Mouse (Mus musculus): ENCODE measurements around the gene Ldhal6b.

Ldhal6b gene

DNA sequence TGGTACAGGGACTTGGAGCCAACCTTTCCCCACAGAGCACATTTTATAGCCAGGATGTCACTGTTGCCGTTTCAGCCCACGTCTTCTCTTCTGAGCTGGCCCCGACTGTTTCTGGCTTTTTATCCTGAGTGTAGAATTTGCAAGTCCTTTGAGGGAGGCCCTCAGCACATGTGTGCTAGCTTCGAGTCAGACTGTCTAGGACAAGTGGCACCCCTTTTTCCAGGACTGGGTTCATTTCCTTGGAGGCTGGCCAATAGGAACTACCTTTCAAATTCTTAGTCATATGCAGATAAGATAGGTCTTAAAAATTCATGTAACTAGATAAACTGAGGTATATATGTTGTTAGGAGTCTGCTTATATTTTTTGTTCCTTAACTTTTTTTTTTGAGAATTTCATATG, 8.2 kb downstream of the Ldhal6b start:
- DNase-seq (ENCODE audit: low spot score in 2 of 2): no peak

- no peak for DNase-seq (ENCODE audit: low spot score in 2 of 2)
Measured at GRCm38 (mm10) chr17:5407030-5407429, 11.5 kb downstream of the Ldhal6b start.

DNA sequence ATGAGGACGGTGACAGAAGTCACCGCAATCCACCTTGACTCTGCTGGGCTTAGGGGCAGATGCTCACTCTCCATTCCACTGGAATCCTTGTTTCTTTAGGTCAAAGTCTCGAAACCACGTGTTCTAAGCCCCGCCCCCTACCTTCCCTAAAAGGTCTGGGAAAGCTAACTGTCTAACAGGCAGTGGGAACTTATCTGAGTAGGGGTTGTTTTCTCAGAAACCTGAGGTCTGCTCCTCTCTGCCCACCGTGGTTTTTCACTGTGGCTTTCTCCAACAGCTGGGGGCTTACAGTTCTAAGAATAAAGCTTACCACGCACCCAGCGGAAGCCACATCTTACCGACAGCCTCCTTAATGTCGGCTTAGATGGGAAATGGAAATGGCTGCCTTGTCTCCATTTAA, 12.0 kb downstream of the Ldhal6b start:
- DNase-seq (ENCODE audit: low spot score in 2 of 2): no peak

GRCm38 (mm10) chr17:5403885-5404284, 14.7 kb downstream of the Ldhal6b start:
- no peak for DNase-seq (ENCODE audit: low spot score in 2 of 2)

DNA sequence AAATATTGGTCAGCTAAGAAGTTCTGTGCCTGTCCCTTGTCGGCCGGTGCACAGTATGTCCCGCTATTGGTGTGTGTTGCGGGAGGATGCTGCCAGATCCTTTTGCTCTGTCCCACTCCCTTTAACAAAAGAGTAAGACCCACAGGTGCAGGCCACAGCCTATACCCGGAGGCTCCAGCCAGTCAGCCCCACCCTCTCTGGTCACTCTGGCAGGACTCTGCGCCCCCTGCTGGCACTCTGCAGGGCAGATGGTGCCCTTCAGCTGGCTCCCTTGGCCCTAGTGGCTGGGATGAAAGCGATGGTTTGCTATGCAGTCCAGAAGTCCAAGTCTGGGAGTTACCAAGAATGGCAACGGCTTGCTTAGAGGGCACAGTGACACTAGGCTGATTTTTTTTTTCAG, 15.9 kb downstream of the Ldhal6b start:
- DNase-seq (ENCODE audit: low spot score in 2 of 2): peak; percentile 53 to 65

DNA sequence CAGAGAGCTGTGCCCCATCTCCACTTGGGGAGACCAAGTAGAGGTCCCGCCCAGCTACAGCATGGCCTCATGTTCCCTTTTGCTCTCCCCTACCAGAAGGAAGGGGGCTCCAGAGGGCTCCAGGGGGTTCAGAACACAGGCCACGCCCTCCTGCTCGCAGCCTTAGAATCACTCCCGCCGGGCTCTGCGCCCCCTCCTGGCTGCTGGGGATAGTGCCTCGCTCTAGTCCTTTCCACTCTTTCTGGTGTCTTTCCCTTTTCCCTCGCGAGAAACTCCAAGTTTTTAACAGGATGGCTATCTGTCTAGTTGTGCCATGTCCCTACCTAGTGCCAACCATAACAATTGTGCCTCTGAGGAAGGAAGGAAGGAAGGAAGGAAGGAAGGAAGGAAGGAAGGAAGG, 16.5 kb downstream of the Ldhal6b start:
- peak; percentile 45 to 72 for DNase-seq (ENCODE audit: low spot score in 2 of 2)

GRCm38 (mm10) chr17:5401288-5401687, 17.3 kb downstream of the Ldhal6b start:
- no peak for DNase-seq (ENCODE audit: low spot score in 2 of 2)

DNA sequence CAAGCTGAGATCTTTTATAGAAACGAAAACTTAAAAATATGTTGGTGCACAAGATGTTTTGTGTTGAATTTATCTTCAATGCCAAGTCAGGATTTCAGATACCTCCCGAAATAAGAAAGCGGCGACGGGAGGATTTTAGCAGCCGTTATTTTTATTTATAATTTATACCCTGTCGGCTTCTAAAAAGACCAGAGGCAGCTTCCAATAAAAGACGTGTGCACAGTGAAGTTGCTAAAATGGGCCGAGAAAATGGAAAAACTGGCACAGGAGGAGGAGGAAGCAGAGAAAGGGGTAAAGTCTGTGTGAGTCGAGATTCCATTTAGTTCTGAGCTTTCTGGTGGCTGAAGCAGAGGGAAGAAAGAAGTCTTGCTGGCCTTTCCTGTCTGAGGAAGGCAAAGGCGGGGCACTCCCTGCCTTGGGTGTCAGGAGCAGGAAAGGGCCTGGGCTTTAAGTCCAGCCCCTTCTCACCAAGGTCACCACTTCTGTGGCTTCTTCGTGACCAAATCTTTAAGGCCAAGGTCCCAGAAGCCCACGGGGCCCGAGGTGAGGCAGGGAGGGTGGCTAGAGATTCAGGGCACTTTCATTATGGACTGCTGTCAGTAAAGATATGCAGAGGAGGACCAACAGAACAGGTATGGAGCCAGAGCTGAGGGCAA, 18.0 kb downstream of the Ldhal6b start:
- DNase-seq (ENCODE audit: low spot score in 2 of 2): peak; percentile 54 to 55

DNA sequence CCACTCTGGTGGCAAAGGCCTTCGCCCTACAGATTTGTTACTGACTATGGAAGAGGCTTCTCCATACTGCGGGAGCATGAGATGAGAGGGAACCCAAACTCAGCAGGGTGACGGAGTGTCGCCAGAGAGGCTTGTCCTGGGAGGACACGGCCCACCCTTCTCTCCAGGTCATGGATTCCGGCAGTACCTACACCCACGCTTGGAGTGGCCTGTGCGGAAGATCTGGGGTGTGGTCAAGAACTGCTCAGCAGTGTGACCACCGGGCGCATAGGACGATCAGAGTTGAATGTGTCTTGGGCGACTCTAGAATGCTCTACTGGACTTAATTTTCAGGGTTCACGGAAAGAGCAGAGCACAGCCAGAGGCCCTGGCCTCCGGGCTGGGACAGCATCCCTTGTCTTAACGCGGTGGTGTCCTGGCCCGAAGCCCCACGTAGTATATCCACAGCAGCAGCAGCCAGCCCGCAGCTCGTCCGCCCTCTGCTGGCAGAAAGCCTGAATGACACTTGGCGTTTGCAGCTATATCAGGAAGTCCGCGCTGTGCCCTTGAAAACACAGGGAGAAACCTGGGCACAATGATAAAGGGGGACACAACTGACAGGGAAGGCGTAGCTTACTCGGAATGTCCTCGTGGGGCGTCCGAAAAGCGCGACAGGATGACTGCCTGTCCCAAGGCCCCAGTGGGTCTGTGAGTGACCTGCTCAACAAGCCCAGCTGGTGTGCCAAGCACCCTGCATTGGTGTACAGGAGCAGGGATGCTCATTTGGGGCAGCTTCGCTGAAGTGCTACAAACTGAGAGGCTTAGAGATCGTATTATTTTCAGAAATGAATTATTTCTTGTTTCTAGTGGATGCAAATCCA, 21.2 kb downstream of the Ldhal6b start:
- peak; percentile 88 for DNase-seq (ENCODE audit: low spot score in 2 of 2)

GRCm38 (mm10) chr17:5396213-5396612, 22.4 kb downstream of the Ldhal6b start:
- peak; percentile 52 to 53 for DNase-seq (ENCODE audit: low spot score in 2 of 2)

DNA sequence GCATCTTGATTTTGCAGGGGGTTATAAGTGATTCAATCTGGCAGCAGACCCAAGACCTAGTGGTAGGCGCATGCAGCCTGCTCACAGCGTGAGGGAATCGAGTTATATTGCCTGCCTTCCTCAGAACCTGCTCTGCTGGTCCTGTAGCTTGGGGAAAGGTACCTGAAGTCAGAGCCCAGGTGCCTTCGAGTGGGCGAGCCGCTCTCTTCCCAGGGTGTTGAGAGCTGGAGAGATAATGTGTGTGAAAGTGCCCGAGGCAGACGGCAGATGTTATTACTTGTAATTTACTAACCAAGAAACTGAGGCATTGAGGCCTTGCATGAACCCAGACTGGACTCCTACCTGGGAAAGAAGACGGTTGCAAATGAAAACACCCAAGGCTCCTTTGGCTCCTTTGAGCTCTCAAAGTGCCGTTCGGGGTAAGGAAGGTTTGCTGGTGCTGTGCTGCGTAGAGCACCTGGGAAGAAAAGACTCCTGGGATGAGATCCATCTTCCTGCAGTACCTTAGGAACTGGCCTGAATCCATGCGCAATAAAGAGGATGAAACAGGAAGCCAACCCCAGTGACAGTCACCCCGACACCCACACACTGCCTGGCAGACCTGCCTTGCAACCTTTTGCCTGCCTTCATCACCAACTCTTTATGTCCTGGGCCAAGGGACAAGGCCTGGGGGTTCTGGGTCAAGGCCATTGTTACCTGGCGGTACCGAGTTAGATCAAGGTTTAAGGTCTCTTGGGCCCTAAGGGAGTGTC, 22.9 kb downstream of the Ldhal6b start:
- DNase-seq (ENCODE audit: low spot score in 2 of 2): no peak

GRCm38 (mm10) chr17:5390682-5391081, 27.9 kb downstream of the Ldhal6b start:
- DNase-seq (ENCODE audit: low spot score in 2 of 2): no peak

DNA sequence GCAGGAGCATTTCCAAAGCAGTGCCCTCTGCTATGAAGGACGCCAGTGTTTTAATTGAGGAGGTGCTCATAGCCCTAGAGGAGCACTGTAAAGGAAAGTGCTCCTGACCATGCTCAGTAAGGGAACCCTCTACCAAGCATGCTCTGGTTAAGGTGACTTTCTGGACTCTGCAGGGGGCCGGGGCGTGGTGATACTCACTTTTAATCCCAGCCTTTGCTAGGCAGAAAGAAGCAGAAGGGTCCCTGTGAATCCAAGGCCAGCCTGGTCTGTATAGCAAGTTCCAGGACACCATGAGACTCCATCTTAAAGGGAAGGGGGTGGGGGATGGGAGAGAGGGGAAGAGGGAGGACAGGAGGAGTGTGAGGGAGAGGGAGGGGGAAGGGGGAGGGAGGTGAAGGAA, 30.2 kb downstream of the Ldhal6b start:
- DNase-seq (ENCODE audit: low spot score in 2 of 2): no peak

DNA sequence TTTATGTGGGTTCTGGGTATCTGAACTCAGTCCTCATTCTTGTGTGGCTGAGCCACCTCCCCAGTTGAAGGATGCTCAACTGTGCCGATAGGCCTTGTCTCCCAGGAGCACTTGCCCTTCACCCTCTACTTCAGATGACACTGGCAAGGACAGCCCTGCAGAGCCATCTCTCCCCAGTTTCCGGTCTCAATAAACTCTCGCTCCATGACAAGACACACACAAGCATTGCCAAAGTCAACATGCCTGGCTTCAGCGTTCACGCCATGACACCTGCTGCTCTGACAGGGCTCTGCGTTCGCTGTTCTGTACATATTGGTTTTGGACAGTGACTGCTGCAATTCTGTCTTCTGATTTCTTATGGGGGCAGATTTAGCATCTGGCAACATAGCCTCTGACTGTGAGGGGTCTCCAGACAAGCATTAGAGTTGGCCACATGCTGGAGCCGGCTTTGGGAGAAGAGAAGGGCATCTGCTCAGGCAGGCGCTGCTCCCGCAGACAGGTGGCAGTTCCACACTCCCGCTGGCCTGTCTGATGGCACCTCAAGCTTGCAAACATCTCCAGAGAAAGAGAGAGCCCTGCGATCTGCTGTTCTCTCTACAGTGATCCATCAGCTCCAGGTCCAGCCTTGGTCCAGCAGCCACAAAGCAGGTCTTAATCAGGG, 31.6 kb downstream of the Ldhal6b start:
- no peak for DNase-seq (ENCODE audit: low spot score in 2 of 2)

DNA sequence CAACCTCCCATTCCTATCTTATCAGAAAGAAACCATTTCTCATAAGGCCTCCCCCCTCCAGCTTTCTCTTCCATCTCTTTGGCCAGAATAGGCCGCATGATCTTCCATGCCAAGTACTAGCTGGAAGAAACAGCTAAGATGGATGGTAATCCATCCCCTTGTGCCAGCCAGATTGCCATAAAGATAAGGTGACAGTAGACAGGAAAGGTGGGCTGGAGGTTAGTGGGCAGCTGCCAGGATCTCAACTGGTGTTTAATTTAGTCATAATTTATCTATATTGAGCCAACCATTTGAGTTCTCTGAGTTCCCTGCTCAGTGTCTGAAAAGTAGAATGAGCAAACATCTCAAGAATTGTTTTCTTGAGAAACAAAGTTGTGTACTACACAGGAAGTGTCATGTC, 32.9 kb downstream of the Ldhal6b start:
- no peak for DNase-seq (ENCODE audit: low spot score in 2 of 2)

DNA sequence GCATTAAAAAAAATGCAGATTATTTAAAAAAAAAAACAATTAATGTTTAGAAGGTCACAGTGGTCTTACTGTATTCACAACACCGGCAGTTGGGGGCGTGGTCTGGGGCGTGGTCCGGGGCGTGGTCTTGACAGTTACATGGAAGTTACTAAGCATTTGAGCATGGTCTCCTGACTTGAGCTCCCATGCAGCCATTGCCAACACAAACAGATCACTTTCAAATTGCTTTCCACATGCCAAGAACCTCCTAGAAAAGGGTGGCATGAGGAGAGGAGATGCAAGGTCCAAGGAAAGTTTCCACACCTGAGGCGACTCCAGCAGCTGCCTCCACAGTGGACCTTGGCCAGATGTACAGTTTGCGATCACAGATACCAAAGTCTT, 40.6 kb downstream of the Ldhal6b start:
- no peak for DNase-seq (ENCODE audit: low spot score in 2 of 2)

DNA sequence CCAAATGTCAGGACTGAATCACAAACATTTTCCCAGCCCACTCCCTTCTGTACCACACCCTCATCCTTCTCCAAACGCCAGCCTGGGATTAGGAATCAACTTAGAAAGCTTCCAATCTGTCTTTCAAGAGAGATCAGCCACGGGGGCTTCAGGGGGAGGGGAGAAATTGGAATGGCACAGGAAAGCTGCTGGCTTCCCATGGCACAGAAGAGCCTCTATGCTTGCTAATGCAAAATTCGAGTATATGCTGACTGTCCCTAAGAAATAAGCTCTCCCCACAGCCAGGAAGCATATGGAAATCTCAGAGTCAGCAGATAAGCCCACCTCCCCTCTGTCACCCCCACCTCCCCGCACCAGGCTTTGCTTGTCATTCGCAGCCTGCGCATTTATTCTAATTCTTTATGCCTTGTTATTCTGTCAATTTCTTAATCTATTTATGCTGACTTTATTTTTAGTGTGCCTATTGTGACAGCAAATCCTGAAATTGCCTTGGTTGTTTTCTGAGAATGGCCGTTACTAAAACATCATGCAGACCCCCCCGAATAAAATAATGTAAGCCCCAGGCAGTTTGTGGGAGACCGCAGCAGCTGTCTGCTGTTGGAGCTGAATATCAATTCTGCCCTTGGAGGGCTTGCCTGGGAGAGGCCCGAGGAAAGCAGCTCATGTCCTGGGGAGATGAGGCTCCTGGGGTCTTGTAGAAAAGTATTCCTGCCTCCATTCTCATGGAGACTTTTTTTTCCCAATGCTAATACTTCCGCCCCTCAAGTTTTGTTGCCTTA, 41.2 kb downstream of the Ldhal6b start:
- peak; percentile 37 to 53 for DNase-seq (ENCODE audit: low spot score in 2 of 2)

DNA sequence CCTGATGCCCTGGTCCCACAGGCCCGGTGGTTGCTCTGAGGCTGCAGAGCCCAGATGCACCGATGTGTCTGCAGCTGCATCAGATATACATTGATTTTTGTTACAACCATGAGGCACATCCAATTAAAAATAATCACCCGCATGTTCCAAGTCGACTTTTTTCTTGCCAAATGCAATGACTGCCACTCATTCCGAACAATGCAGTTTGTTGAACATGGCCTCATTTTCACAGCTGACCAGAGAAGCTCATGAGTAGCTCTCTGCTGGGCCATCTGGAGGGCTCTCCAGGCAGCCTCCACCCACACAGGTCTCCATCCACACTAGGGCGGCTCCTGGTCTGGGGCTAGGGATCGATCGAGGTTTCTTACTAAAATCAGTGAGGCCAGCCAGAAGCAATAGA, 45.6 kb downstream of the Ldhal6b start:
- DNase-seq (ENCODE audit: low spot score in 2 of 2): no peak

DNA sequence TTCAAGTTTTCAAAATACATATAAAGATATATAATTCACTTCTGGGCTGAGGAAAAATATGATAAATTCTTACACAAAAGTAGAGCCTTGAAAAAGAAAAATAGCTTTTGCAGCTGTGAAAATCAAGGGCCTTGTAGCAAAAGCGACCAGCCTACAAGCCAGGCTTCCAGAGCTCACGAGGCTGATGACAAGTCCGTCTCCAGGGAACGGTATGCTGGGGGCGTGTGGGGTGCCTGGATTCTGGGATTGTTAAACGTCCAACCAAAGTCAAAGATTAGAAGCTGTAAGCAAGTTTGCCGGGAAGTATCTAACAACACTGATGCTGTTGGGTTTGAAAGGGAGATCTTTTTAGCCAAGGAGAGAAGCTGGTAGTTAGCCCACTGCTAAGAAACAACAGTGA, 47.0 kb downstream of the Ldhal6b start:
- peak; percentile 44 to 46 for DNase-seq (ENCODE audit: low spot score in 2 of 2)

- DNase-seq (ENCODE audit: low spot score in 2 of 2): no peak
Measured at GRCm38 (mm10) chr17:5371032-5371431, 47.5 kb downstream of the Ldhal6b start.

Measured in right cerebral cortex, adult 2 months (tissue).